Comparison of ENCODE assay signal across 19 mouse cellular contexts in genomic region chr3:152320972-152321645, GRCm38 (mm10). TPM values are rescaled to one million over a fixed set of nuclear protein-coding genes. Genes with fewer than 3 reads are reported as not detected.
DNase-seq lines count a peak whose midpoint lies in the region; ATAC-seq and TF ChIP-seq lines count a peak whose summit lies in the region.
"Had no signal": no experiment of that assay in that cellular context is flagged by ENCODE, and none has a peak within 500 bp of the region (broad histone marks: within the 10 kb centered on the region; RNA-seq: fewer than 3 reads in every experiment).

No protein-coding gene starts in this region.

- TF ChIP-seq CTCF in kidney, adult 2 months (conservative IDR thresholded peaks at IDR 0.05; ENCODE audit: insufficient read depth, insufficient read length, low read depth, low read length) = peak; percentile 44

- H3K36me3 ChIP-seq in kidney, adult 2 months (ENCODE audit: control insufficient read depth, insufficient read depth, low read length) = no peaks in the 10 kb centered on the region
- peaks cover 7% of the 10 kb centered on the region; the same call in 1 of the 2 replicates for H3K36me3 ChIP-seq in kidney, embryonic 14.5 days (ENCODE audit: control insufficient read depth, insufficient read depth, low read length)

- no peaks in the 10 kb centered on the region for H3K9me3 ChIP-seq in kidney, embryonic 14.5 days (ENCODE audit: control insufficient read depth, low read length)
- H3K9me3 ChIP-seq: embryonic facial prominence, embryonic 13.5 days; G1E; hindbrain, embryonic 13.5 days; kidney, embryonic 15.5 days; limb, embryonic 10.5 days; lung, embryonic 15.5 days; midbrain, embryonic 12.5 days had no signal

- 87% methylated on average over 10 of the region's 10 CpGs for WGBS in kidney, adult 2 months
- 95% methylated on average over 10 of the region's 10 CpGs for WGBS in kidney, embryonic 14.5 days

- no peak overlapping the region for H3K4me3 ChIP-seq in kidney, adult 2 months (ENCODE audit: insufficient read depth, low read depth, low read length)
- H3K4me3 ChIP-seq in kidney, embryonic 14.5 days (ENCODE audit: low read length) = no peak overlapping the region
- H3K4me3 ChIP-seq: embryonic facial prominence, embryonic 13.5 days; hindbrain, embryonic 13.5 days; kidney, embryonic 15.5 days; limb, embryonic 10.5 days; lung, embryonic 15.5 days; midbrain, embryonic 12.5 days had no signal

- DNase-seq in kidney, adult 2 months = no peak
- DNase-seq in ES-CJ7 (ENCODE audit: low read depth, low spot score) = peak; percentile 50
- peak; percentile 65 to 74 for DNase-seq in heart, adult 9 months (ENCODE audit: low spot score in 2 of 2)
- no peak for DNase-seq in urinary bladder, adult 2 months (ENCODE audit: low spot score)
- DNase-seq in lung, adult 18-20 months = no peak
- DNase-seq: adrenal gland, adult 8-10 months; cerebellum, postnatal 14 days; gastrocnemius, postnatal 25 days; thymus, postnatal 25 days had no signal

- H3K9ac ChIP-seq in kidney, embryonic 14.5 days (ENCODE audit: low read depth, low read length) = no peak overlapping the region
- H3K9ac ChIP-seq: embryonic facial prominence, embryonic 13.5 days; hindbrain, embryonic 13.5 days; kidney, embryonic 15.5 days; lung, embryonic 15.5 days; midbrain, embryonic 12.5 days had no signal

- H3K27me3 ChIP-seq in kidney, adult 2 months (replicated peaks; ENCODE audit: control insufficient read depth, insufficient read depth, low read length) = no peaks in the 10 kb centered on the region
- H3K27me3 ChIP-seq in kidney, embryonic 14.5 days (ENCODE audit: control insufficient read depth, insufficient read depth, low read length) = no peaks in the 10 kb centered on the region
- H3K27me3 ChIP-seq: embryonic facial prominence, embryonic 13.5 days; hindbrain, embryonic 13.5 days; kidney, embryonic 15.5 days; lung, embryonic 15.5 days; midbrain, embryonic 12.5 days had no signal

- H3K4me1 ChIP-seq in kidney, adult 2 months (ENCODE audit: control insufficient read depth, insufficient read depth, low read length) = no peaks in the 10 kb centered on the region
- H3K4me1 ChIP-seq in kidney, embryonic 14.5 days (ENCODE audit: control insufficient read depth, insufficient read depth, low read length) = no peaks in the 10 kb centered on the region
- H3K4me1 ChIP-seq: embryonic facial prominence, embryonic 13.5 days; hindbrain, embryonic 13.5 days; kidney, embryonic 15.5 days; limb, embryonic 10.5 days; lung, embryonic 15.5 days; midbrain, embryonic 12.5 days had no signal

- no peak overlapping the region for H3K27ac ChIP-seq in kidney, adult 2 months (ENCODE audit: insufficient read depth, low read depth, low read length)
- H3K27ac ChIP-seq in kidney, embryonic 14.5 days (ENCODE audit: low read depth, low read length) = no peak overlapping the region
- H3K27ac ChIP-seq: embryonic facial prominence, embryonic 13.5 days; hindbrain, embryonic 13.5 days; kidney, embryonic 15.5 days; limb, embryonic 10.5 days; lung, embryonic 15.5 days; midbrain, embryonic 12.5 days had no signal

- ATAC-seq in kidney, embryonic 14.5 days (ENCODE audit: low FRiP score, low TSS enrichment) = no peak
- ATAC-seq in megakaryocyte progenitor cell, adult 5-6 weeks (replicated peaks; ENCODE audit: poor library complexity) = peak; percentile 73
- ATAC-seq: forebrain, embryonic 14.5 days had no signal

- TF ChIP-seq POLR2A in kidney, adult 2 months (IDR thresholded peaks at IDR 0.05; ENCODE audit: low read depth, low read length) = no peak

- no peak overlapping the region for H3K4me2 ChIP-seq in kidney, embryonic 14.5 days (replicated peaks; ENCODE audit: low read depth, low read length)
- H3K4me2 ChIP-seq: embryonic facial prominence, embryonic 13.5 days; hindbrain, embryonic 13.5 days; kidney, embryonic 15.5 days; lung, embryonic 15.5 days; midbrain, embryonic 12.5 days had no signal

RNA-seq across cellular contexts. Expression of gene Miga1, which starts 19.1 kb away (rescaled TPM):
- 10.1 and 10.6 TPM in 2 replicates for polyA plus RNA-seq in kidney, adult 2 months (2012; rRNA removed)
- polyA plus RNA-seq in kidney, embryonic 14.5 days (2014; fragmentation: Nextera tagmentation; extraction: Ambion mirVana) = 14.0 and 23.7 TPM in 2 replicates
- total RNA-seq in megakaryocyte progenitor cell, adult 5-6 weeks (2015) = 20.4 and 22.3 TPM in 2 replicates
- total RNA-seq in megakaryocyte progenitor cell, adult 5-6 weeks (2017) = 25.9 and 36.1 TPM in 2 replicates
- polyA plus RNA-seq in urinary bladder, adult 2 months (2012; rRNA removed) = 6.4 and 7.4 TPM in 2 replicates

RNA-seq across cellular contexts. Expression of gene Usp33, which starts 25.2 kb away (rescaled TPM):
- 21.0 and 23.7 TPM in 2 replicates for polyA plus RNA-seq in kidney, adult 2 months (2012; rRNA removed)
- polyA plus RNA-seq in kidney, embryonic 14.5 days (2014; fragmentation: Nextera tagmentation; extraction: Ambion mirVana) = 18.8 and 44.4 TPM in 2 replicates
- 23.5 and 35.7 TPM in 2 replicates for total RNA-seq in megakaryocyte progenitor cell, adult 5-6 weeks (2015)
- 48.4 and 83.5 TPM in 2 replicates for total RNA-seq in megakaryocyte progenitor cell, adult 5-6 weeks (2017)
- 32.8 and 39.3 TPM in 2 replicates for polyA plus RNA-seq in urinary bladder, adult 2 months (2012; rRNA removed)

RNA-seq across cellular contexts. Expression of gene Nexn, which starts 55.0 kb away (rescaled TPM):
- polyA plus RNA-seq in kidney, adult 2 months (2012; rRNA removed) = 0.11 and 0.38 TPM in 2 replicates
- 5.1 and 6.3 TPM in 2 replicates for polyA plus RNA-seq in kidney, embryonic 14.5 days (2014; fragmentation: Nextera tagmentation; extraction: Ambion mirVana)
- total RNA-seq in megakaryocyte progenitor cell, adult 5-6 weeks (2015) = not detected in 2 replicates
- total RNA-seq in megakaryocyte progenitor cell, adult 5-6 weeks (2017) = not detected in 2 replicates
- polyA plus RNA-seq in urinary bladder, adult 2 months (2012; rRNA removed) = 12.7 and 38.4 TPM in 2 replicates
- polyA plus RNA-seq: G1E had no signal

Comparison
In these comparisons a context has a peak if more than half of its experiments do, and no peak if none do; other contexts are left out.
1. DNase-seq: peak in ES-CJ7 (single experiment) and heart, adult 9 months (2 of 2); none in kidney, adult 2 months (single experiment), urinary bladder, adult 2 months (single experiment) and lung, adult 18-20 months (0 of 2).